Comparison of ENCODE assay signal across 8 mouse cellular contexts in the genomic region with DNA sequence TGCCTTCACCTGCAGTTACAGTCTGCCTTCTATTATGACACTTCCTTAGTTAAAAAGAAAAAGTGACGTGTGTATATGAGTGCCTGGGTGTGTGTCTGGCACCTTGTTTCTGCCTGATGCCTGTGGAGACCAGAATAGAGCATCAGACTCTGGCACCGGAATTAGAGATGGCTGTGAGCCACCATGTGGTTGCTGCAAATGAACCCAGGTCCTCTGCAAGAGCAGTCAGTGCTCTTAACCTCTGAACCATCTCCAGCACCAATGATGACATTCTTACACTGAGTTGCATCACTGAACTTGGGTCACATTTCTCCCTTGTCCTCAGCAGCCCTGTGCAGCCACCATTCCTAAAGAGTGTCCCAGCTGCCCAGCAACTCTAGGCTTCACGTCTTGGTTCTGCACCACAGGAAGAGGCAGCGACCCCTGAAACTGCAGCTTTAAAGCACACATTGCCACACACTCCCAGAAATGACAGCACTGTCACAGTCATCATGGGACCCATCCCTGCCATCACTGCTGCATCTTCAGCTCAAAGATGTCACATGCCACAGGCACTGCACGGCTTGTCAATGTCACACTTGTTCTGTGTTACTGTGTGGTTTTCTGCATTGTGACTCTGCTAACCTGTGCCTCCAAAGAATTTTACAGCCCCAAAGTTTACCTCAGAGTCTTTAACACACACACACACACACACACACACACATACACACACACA. TPM values are rescaled to one million over a fixed set of nuclear protein-coding genes. Genes with fewer than 3 reads are reported as not detected.
A peak's percentile ranks its signal among the peaks of the same experiment; 100 is the strongest.
DNase-seq lines count a peak whose midpoint lies in the region; ATAC-seq and TF ChIP-seq lines count a peak whose summit lies in the region.
"Had no signal": no experiment of that assay in that cellular context is flagged by ENCODE, and none has a peak within 500 bp of the region (broad histone marks: within the 10 kb centered on the region; RNA-seq: fewer than 3 reads in every experiment).

No protein-coding gene starts in this region.

- H3K9me3 ChIP-seq in kidney, embryonic 14.5 days (ENCODE audit: control insufficient read depth, low read length), result no peaks in the 10 kb centered on the region
- H3K9me3 ChIP-seq in heart, postnatal 0 days (replicated peaks; ENCODE audit: control insufficient read depth, low read length), result no peaks in the 10 kb centered on the region
- H3K9me3 ChIP-seq: forebrain, embryonic 15.5 days had no signal

- no peak for TF ChIP-seq EP300 in heart, postnatal 0 days (IDR thresholded peaks at IDR 0.05; ENCODE audit: low read depth)

- no peaks in the 10 kb centered on the region for H3K36me3 ChIP-seq in kidney, embryonic 14.5 days (ENCODE audit: control insufficient read depth, insufficient read depth, low read length)
- no peaks in the 10 kb centered on the region for H3K36me3 ChIP-seq in heart, postnatal 0 days (replicated peaks; ENCODE audit: control insufficient read depth, insufficient read depth, low read length)
- no peaks in the 10 kb centered on the region for H3K36me3 ChIP-seq in macrophage (ENCODE audit: inconsistent target)
- H3K36me3 ChIP-seq: forebrain, embryonic 15.5 days had no signal

- no peak overlapping the region for H3K27ac ChIP-seq in kidney, embryonic 14.5 days (ENCODE audit: low read depth, low read length)
- no peak overlapping the region for H3K27ac ChIP-seq in heart, postnatal 0 days (ENCODE audit: low read depth)
- 0 out of 2 replicates have a peak overlapping the region, but pooled peaks have one; percentile 8 for H3K27ac ChIP-seq in macrophage
- H3K27ac ChIP-seq: forebrain, embryonic 15.5 days had no signal

- no peak for TF ChIP-seq CTCF in heart, postnatal 0 days (IDR thresholded peaks at IDR 0.05; ENCODE audit: low read depth)

- H3K4me3 ChIP-seq in kidney, embryonic 14.5 days (ENCODE audit: low read length), result no peak overlapping the region
- H3K4me3 ChIP-seq in heart, postnatal 0 days (ENCODE audit: low read depth, low read length), result no peak overlapping the region
- no peak overlapping the region for H3K4me3 ChIP-seq in macrophage (ENCODE audit: inconsistent target)
- H3K4me3 ChIP-seq: forebrain, embryonic 15.5 days had no signal

- H3K79me2 ChIP-seq in macrophage (ENCODE audit: inconsistent target), result peaks cover 100% of the 10 kb centered on the region; the same call in 1 of the 2 replicates

- peak; percentile 48; the same call in 1 of the 2 replicates for ATAC-seq in kidney, embryonic 14.5 days (ENCODE audit: low FRiP score, low TSS enrichment)
- ATAC-seq in heart, postnatal 0 days (ENCODE audit: insufficient read depth, low read depth), result peak; percentile 64; the same call in 1 of the 2 replicates
- ATAC-seq: forebrain, embryonic 15.5 days had no signal

- no peaks in the 10 kb centered on the region for H3K27me3 ChIP-seq in kidney, embryonic 14.5 days (ENCODE audit: control insufficient read depth, insufficient read depth, low read length)
- H3K27me3 ChIP-seq in heart, postnatal 0 days (ENCODE audit: control insufficient read depth, insufficient read depth, low read length), result no peaks in the 10 kb centered on the region
- H3K27me3 ChIP-seq: forebrain, embryonic 15.5 days had no signal

- no peak for DNase-seq in kidney, postnatal 4 days
- DNase-seq in adrenal gland, adult 2 months, result peak; percentile 76
- no peak for DNase-seq in heart, postnatal 0 days (ENCODE audit: low spot score)
- DNase-seq in Muller cell, postnatal 12 days (ENCODE audit: inconsistent ontology term), result no peak
- DNase-seq in right cerebral cortex, postnatal 4 days, result no peak

- WGBS in kidney, embryonic 14.5 days, result 56% methylated on average over 5 of the region's 5 CpGs
- WGBS in heart, postnatal 0 days, result 48% methylated on average over 5 of the region's 5 CpGs
- 62% methylated on average over 5 of the region's 5 CpGs for WGBS in macrophage (ENCODE audit: missing documents)

- H3K4me2 ChIP-seq in kidney, embryonic 14.5 days (replicated peaks; ENCODE audit: low read depth, low read length), result no peak overlapping the region
- H3K4me2 ChIP-seq in heart, postnatal 0 days (ENCODE audit: low read depth, low read length), result no peak overlapping the region
- H3K4me2 ChIP-seq: forebrain, embryonic 15.5 days had no signal

- H3K4me1 ChIP-seq in kidney, embryonic 14.5 days (ENCODE audit: control insufficient read depth, insufficient read depth, low read length), result peaks cover 5% of the 10 kb centered on the region; the same call in 1 of the 2 replicates
- peaks cover 9% of the 10 kb centered on the region for H3K4me1 ChIP-seq in heart, postnatal 0 days (ENCODE audit: control insufficient read depth, insufficient read depth)
- H3K4me1 ChIP-seq: forebrain, embryonic 15.5 days had no signal

- no peak overlapping the region for H3K9ac ChIP-seq in kidney, embryonic 14.5 days (ENCODE audit: low read depth, low read length)
- no peak overlapping the region; the same call in 1 of the 2 replicates for H3K9ac ChIP-seq in heart, postnatal 0 days (replicated peaks; ENCODE audit: low read depth, low read length)
- H3K9ac ChIP-seq: forebrain, embryonic 15.5 days had no signal

RNA-seq across cellular contexts. Expression of a gene that starts 13.2 kb away (rescaled TPM):
- polyA plus RNA-seq in kidney, embryonic 14.5 days (2014; fragmentation: Nextera tagmentation; extraction: Ambion mirVana), result 5.5 and 5.7 TPM in 2 replicates
- total RNA-seq in adrenal gland, adult 2 months (2021), result 10 to 100 TPM; 28.2 to 32.7 TPM
- 20.1 and 23.7 TPM in 2 replicates for polyA plus RNA-seq in adrenal gland, adult 2 months (2012; rRNA removed)
- total RNA-seq in heart, postnatal 0 days (2014; rRNA removed; ENCODE audit: low replicate concordance), result 0.15 TPM in 1 of 2 replicates, not detected in the other
- 3.1 and 3.3 TPM in 2 replicates for polyA plus RNA-seq in heart, postnatal 0 days (2015; fragmentation: Nextera tagmentation; extraction: Ambion mirVana)
- 100 to 1,000 TPM in 17 of 26 experiments, 10 to 100 TPM in 9; 16.4 to 246 (median 171) TPM for total RNA-seq in macrophage (2018; cell fraction: chromatin; rRNA removed)
- total RNA-seq in macrophage (2018; cell fraction: cytosol; rRNA removed), result 10 to 100 TPM; 16.7 to 74.8 (median 51.4) TPM
- 100 to 1,000 TPM in 17 of 26 experiments, 10 to 100 TPM in 9; 33.4 to 245 (median 128) TPM for total RNA-seq in macrophage (2018; cell fraction: nucleus; rRNA removed)
- polyA plus RNA-seq in macrophage (2018), result 22.9 to 68.6 TPM (median 43.0 TPM) in 3 replicates
